Mouse (Mus musculus): ENCODE results near the gene Lzic. TPM values are rescaled to one million over a fixed set of nuclear protein-coding genes. Genes with fewer than 3 reads are reported as not detected.
A peak's percentile ranks its signal among the peaks of the same experiment; 100 is the strongest.

The Lzic gene
- polyA plus RNA-seq, 1 experiment from 2014 or later = 11.9 TPM

- Histone ChIP-seq H3K27me3 (no peaks in the 10 kb centered on the region), H3K4me2 (no peak overlapping the region), H3K4me3 (replicated peaks) (no peak overlapping the region), H3K36me3 (replicated peaks) (no peaks in the 10 kb centered on the region), H3K27ac (replicated peaks) (no peak overlapping the region), H3K9ac (no peak overlapping the region), H3K4me1 (replicated peaks) (0 out of 2 replicates have a peak, but pooled peaks cover 3% of the 10 kb centered on the region), H3K9me3 (replicated peaks) (no peaks in the 10 kb centered on the region)
- no peak for ATAC-seq (ENCODE audit: insufficient read depth)
- 46% methylated on average over 3 of the region's 3 CpGs for WGBS (ENCODE audit: insufficient replicate concordance)
Observed at GRCm38 (mm10) chr4:149506904-149507303, 21.9 kb downstream of the Lzic start.

- WGBS (ENCODE audit: insufficient replicate concordance) = 45% methylated on average over 6 of the region's 6 CpGs
- Histone ChIP-seq H3K27ac (replicated peaks) (no peak overlapping the region), H3K4me2 (no peak overlapping the region), H3K4me3 (replicated peaks) (no peak overlapping the region), H3K36me3 (replicated peaks) (no peaks in the 10 kb centered on the region), H3K9ac (no peak overlapping the region), H3K4me1 (replicated peaks) (0 out of 2 replicates have a peak, but pooled peaks cover 3% of the 10 kb centered on the region), H3K9me3 (replicated peaks) (no peaks in the 10 kb centered on the region), H3K27me3 (no peaks in the 10 kb centered on the region)
- ATAC-seq (ENCODE audit: insufficient read depth) = no peak
Observed at GRCm38 (mm10) chr4:149511221-149511646, 26.2 kb downstream of the Lzic start.

- H3K9ac ChIP-seq = no peak overlapping the region
- ATAC-seq (ENCODE audit: insufficient read depth) = no peak
- 74% methylated on average over 7 of the region's 7 CpGs for WGBS (ENCODE audit: insufficient replicate concordance)
Observed at GRCm38 (mm10) chr4:149512072-149512471, 27.0 kb downstream of the Lzic start.

GRCm38 (mm10) chr4:149515706-149516105 is 30.7 kb downstream of the Lzic start:
- H3K4me1 ChIP-seq (replicated peaks) = peaks cover 24% of the 10 kb centered on the region
- 85% methylated on average over 5 of the region's 5 CpGs for WGBS (ENCODE audit: insufficient replicate concordance)
- H3K4me2 ChIP-seq = no peak overlapping the region
- H3K4me3 ChIP-seq (replicated peaks) = no peak overlapping the region
- H3K36me3 ChIP-seq (replicated peaks) = no peaks in the 10 kb centered on the region
- no peak overlapping the region for H3K9ac ChIP-seq
- H3K27ac ChIP-seq (replicated peaks) = no peak overlapping the region
- no peaks in the 10 kb centered on the region for H3K9me3 ChIP-seq (replicated peaks)
- H3K27me3 ChIP-seq = peaks cover 15% of the 10 kb centered on the region
- ATAC-seq (ENCODE audit: insufficient read depth) = no peak

More at GRCm38 (mm10) chr4:149512072-149512471, 27.0 kb downstream of the Lzic start:
- Histone ChIP-seq H3K36me3 (replicated peaks) (no peaks in the 10 kb centered on the region), H3K27me3 (no peaks in the 10 kb centered on the region), H3K4me2 (no peak overlapping the region), H3K27ac (replicated peaks) (no peak overlapping the region), H3K9me3 (replicated peaks) (no peaks in the 10 kb centered on the region), H3K4me3 (replicated peaks) (no peak overlapping the region), H3K4me1 (replicated peaks) (0 out of 2 replicates have a peak, but pooled peaks cover 3% of the 10 kb centered on the region)

GRCm38 (mm10) chr4:149517868-149518340 is 32.9 kb downstream of the Lzic start, which contains the start of gene Ctnnbip1:
Ctnnbip1 (plus strand) TSS chr4:149518236.
- no peaks in the 10 kb centered on the region for H3K36me3 ChIP-seq (replicated peaks)
- under 1% methylated on average over 39 of the region's 46 CpGs for WGBS (ENCODE audit: insufficient replicate concordance)
- no peaks in the 10 kb centered on the region for H3K9me3 ChIP-seq (replicated peaks)
- peak within 1 kb of the TSS; percentile 95 for H3K4me2 ChIP-seq
- ATAC-seq (ENCODE audit: insufficient read depth) = peak; percentile 95
- peak within 1 kb of the TSS; percentile 67 for H3K4me3 ChIP-seq (replicated peaks)
- peak within 1 kb of the TSS; percentile 66 for H3K9ac ChIP-seq
- H3K27me3 ChIP-seq = peaks cover 22% of the 10 kb centered on the region
- H3K27ac ChIP-seq (replicated peaks) = no peak within 1 kb of the TSS
- peaks cover 28% of the 10 kb centered on the region for H3K4me1 ChIP-seq (replicated peaks)

GRCm38 (mm10) chr4:149518351-149519220 is 33.6 kb downstream of the Lzic start:
- Histone ChIP-seq H3K27ac (replicated peaks) (no peak overlapping the region), H3K4me3 (replicated peaks) (peak overlapping the region; percentile 67), H3K36me3 (replicated peaks) (no peaks in the 10 kb centered on the region), H3K9me3 (replicated peaks) (no peaks in the 10 kb centered on the region), H3K4me1 (replicated peaks) (peaks cover 28% of the 10 kb centered on the region), H3K4me2 (peak overlapping the region; percentile 95), H3K9ac (peak overlapping the region; percentile 66), H3K27me3 (peaks cover 22% of the 10 kb centered on the region)
- no peak for ATAC-seq (ENCODE audit: insufficient read depth)
- WGBS (ENCODE audit: insufficient replicate concordance) = 8% methylated on average over 39 of the region's 52 CpGs

- Histone ChIP-seq H3K9me3 (replicated peaks) (no peaks in the 10 kb centered on the region), H3K36me3 (replicated peaks) (no peaks in the 10 kb centered on the region), H3K4me3 (replicated peaks) (no peak overlapping the region), H3K4me1 (replicated peaks) (peaks cover 33% of the 10 kb centered on the region), H3K4me2 (no peak overlapping the region), H3K27me3 (peaks cover 22% of the 10 kb centered on the region), H3K9ac (no peak overlapping the region), H3K27ac (replicated peaks) (no peak overlapping the region)
- ATAC-seq (ENCODE audit: insufficient read depth) = no peak
- 70% methylated on average over 10 of the region's 10 CpGs for WGBS (ENCODE audit: insufficient replicate concordance)
Observed at GRCm38 (mm10) chr4:149521258-149521657, 36.2 kb downstream of the Lzic start.

GRCm38 (mm10) chr4:149523961-149524360 is 38.9 kb downstream of the Lzic start:
- Histone ChIP-seq H3K27ac (replicated peaks) (no peak overlapping the region), H3K4me3 (replicated peaks) (no peak overlapping the region), H3K4me2 (no peak overlapping the region), H3K27me3 (peaks cover 14% of the 10 kb centered on the region), H3K4me1 (replicated peaks) (peaks cover 17% of the 10 kb centered on the region; the same call in 1 of the 2 replicates), H3K36me3 (replicated peaks) (no peaks in the 10 kb centered on the region), H3K9me3 (replicated peaks) (no peaks in the 10 kb centered on the region), H3K9ac (no peak overlapping the region)
- WGBS (ENCODE audit: insufficient replicate concordance) = 62% methylated on average over 6 of the region's 6 CpGs
- ATAC-seq (ENCODE audit: insufficient read depth) = no peak

- peaks cover 7% of the 10 kb centered on the region for H3K27me3 ChIP-seq
- H3K4me2 ChIP-seq = no peak overlapping the region
- H3K9me3 ChIP-seq (replicated peaks) = no peaks in the 10 kb centered on the region
- H3K4me3 ChIP-seq (replicated peaks) = no peak overlapping the region
- no peaks in the 10 kb centered on the region for H3K36me3 ChIP-seq (replicated peaks)
- H3K9ac ChIP-seq = no peak overlapping the region
- H3K27ac ChIP-seq (replicated peaks) = no peak overlapping the region
- ATAC-seq (ENCODE audit: insufficient read depth) = no peak
- peaks cover 14% of the 10 kb centered on the region; the same call in 1 of the 2 replicates for H3K4me1 ChIP-seq (replicated peaks)
- 68% methylated on average over 4 of the region's 4 CpGs for WGBS (ENCODE audit: insufficient replicate concordance)
Observed at GRCm38 (mm10) chr4:149525170-149525569, 40.1 kb downstream of the Lzic start.

GRCm38 (mm10) chr4:149525811-149526210 is 40.8 kb downstream of the Lzic start:
- no peak overlapping the region for H3K4me3 ChIP-seq (replicated peaks)
- H3K27ac ChIP-seq (replicated peaks) = no peak overlapping the region
- H3K4me2 ChIP-seq = no peak overlapping the region
- no peaks in the 10 kb centered on the region for H3K9me3 ChIP-seq (replicated peaks)
- no peaks in the 10 kb centered on the region for H3K36me3 ChIP-seq (replicated peaks)
- peaks cover 12% of the 10 kb centered on the region; the same call in 1 of the 2 replicates for H3K4me1 ChIP-seq (replicated peaks)
- no peak overlapping the region for H3K9ac ChIP-seq
- H3K27me3 ChIP-seq = peaks cover 6% of the 10 kb centered on the region; the same call in 1 of the 2 replicates
- 58% methylated on average over 6 of the region's 6 CpGs for WGBS (ENCODE audit: insufficient replicate concordance)
- ATAC-seq (ENCODE audit: insufficient read depth) = no peak

GRCm38 (mm10) chr4:149526330-149526729 is 41.3 kb downstream of the Lzic start:
- Histone ChIP-seq H3K4me3 (replicated peaks) (no peak overlapping the region), H3K36me3 (replicated peaks) (no peaks in the 10 kb centered on the region), H3K4me1 (replicated peaks) (0 out of 2 replicates have a peak, but pooled peaks cover 7% of the 10 kb centered on the region), H3K27me3 (0 out of 2 replicates have a peak, but pooled peaks cover 1% of the 10 kb centered on the region), H3K4me2 (no peak overlapping the region), H3K9me3 (replicated peaks) (no peaks in the 10 kb centered on the region), H3K27ac (replicated peaks) (no peak overlapping the region), H3K9ac (no peak overlapping the region)
- ATAC-seq (ENCODE audit: insufficient read depth) = no peak
- 63% methylated on average over 7 of the region's 7 CpGs for WGBS (ENCODE audit: insufficient replicate concordance)
